Mouse (Mus musculus) adrenal gland, postnatal 10 days (tissue): Measurements from ENCODE around the gene Zfp160. TPM values are rescaled to one million over a fixed set of nuclear protein-coding genes. Genes with fewer than 3 reads are reported as not detected.

Source experiments
- total RNA-seq, 2 experiments: library from RNA; stranded (reverse); gene quantifications; 2 replicates each; pipeline ENCODE4 v1.2.3; 2021

Zfp160 gene
- total RNA-seq, 2 experiments from 2014 or later, result 13.7 to 22.3 TPM

Other genes with a start within 250 kb of the Zfp160 start
- not detected for gene Vmn1r228, start 222.7 kb upstream of the Zfp160 start, total RNA-seq
- gene Vmn1r229, start 197.3 kb upstream of the Zfp160 start, total RNA-seq, result under 1 TPM in 1 of 2 experiments, not detected in 1; 0.03 TPM
- gene Vmn1r230, start 168.5 kb upstream of the Zfp160 start, total RNA-seq, result not detected
- not detected for gene Vmn1r231, start 103.8 kb upstream of the Zfp160 start, total RNA-seq
- gene Vmn1r232, start 89.2 kb upstream of the Zfp160 start, total RNA-seq, result not detected
- gene Ppp2r1a, start 63.6 kb upstream of the Zfp160 start, total RNA-seq, result 100 to 1,000 TPM; 260 to 272 TPM
- gene Vmn1r233, start 12.4 kb upstream of the Zfp160 start, total RNA-seq, result not detected
- gene Vmn1r234, start 217.2 kb downstream of the Zfp160 start, total RNA-seq, result not detected
- not detected for gene Vmn1r235, start 247.5 kb downstream of the Zfp160 start, total RNA-seq